Mouse (Mus musculus) midbrain, embryonic 14.5 days (tissue): Measurements from ENCODE around the gene Map3k14. TPM values are rescaled to one million over a fixed set of nuclear protein-coding genes. Genes with fewer than 3 reads are reported as not detected.
A peak's percentile ranks its signal among the peaks of the same experiment; 100 is the strongest.

ENCODE experiments used
- ATAC-seq: fragments of 200-750 bp; cut with Nextera tagmentation; 2 replicates; pipeline ENCODE4 v1.8.0; 2017; ENCODE audit warnings: moderate number of reproducible peaks, moderate library complexity; ENCODE audit not compliant: low FRiP score, low TSS enrichment
- DNase-seq: peaks from one replicate; pipeline ENCODE4 v3.0.0-alpha.2; 2015
- H3K27ac ChIP-seq: fragments of 300-500 bp; sonication (generic); replicated peaks from 2 replicates; pipeline ENCODE4 v1.5.1; 2014; ENCODE audit warnings: mild to moderate bottlenecking, low read depth, low read length, moderate library complexity
- H3K27me3 ChIP-seq: fragments of 300-500 bp; sonication (generic); 2 replicates; pipeline ENCODE4 v1.6.1; 2014; ENCODE audit warnings: low read length, control low read depth, mixed read lengths; ENCODE audit not compliant: control insufficient read depth, insufficient read depth
- H3K36me3 ChIP-seq: fragments of 300-500 bp; sonication (generic); 2 replicates; pipeline ENCODE4 v1.6.1; 2014; ENCODE audit warnings: low read length, control low read depth; ENCODE audit not compliant: control insufficient read depth, insufficient read depth
- H3K4me1 ChIP-seq: fragments of 300-500 bp; sonication (generic); 2 replicates; pipeline ENCODE4 v1.6.1; 2014; ENCODE audit warnings: mild to moderate bottlenecking, antibody characterized with exemption, low read length, control low read depth; ENCODE audit not compliant: control insufficient read depth, insufficient read depth
- H3K4me2 ChIP-seq: fragments of 300-500 bp; sonication (generic); 2 replicates; pipeline ENCODE4 v1.6.1; 2014; ENCODE audit warnings: mild to moderate bottlenecking, low read length, moderate library complexity
- H3K4me3 ChIP-seq: fragments of 300-500 bp; sonication (generic); replicated peaks from 2 replicates; pipeline ENCODE4 v1.5.1; 2014; ENCODE audit warnings: low read depth, low read length
- H3K9ac ChIP-seq: fragments of 300-500 bp; sonication (generic); replicated peaks from 2 replicates; pipeline ENCODE4 v1.6.1; 2014; ENCODE audit warnings: mild to moderate bottlenecking, low read length, moderate library complexity
- H3K9me3 ChIP-seq: fragments of 300-500 bp; sonication (generic); 2 replicates; pipeline ENCODE4 v1.6.1; 2016; ENCODE audit warnings: low read length, control low read depth, mixed read lengths; ENCODE audit not compliant: control insufficient read depth
- WGBS: fragments of 180-500 bp; shearing (Covaris S2); extraction: QIAGEN DNeasy Blood & Tissue Kit; methylation state at CpG from one replicate; pipeline ENCODE4 v1.1.7; 2014; 5-methylcytosine and 5-hydroxymethylcytosine counted together
- polyA plus RNA-seq: library from polyadenylated mRNA; unstranded; fragments of >200 nt; fragmentation: Nextera tagmentation; extraction: Ambion mirVana; gene quantifications from 2 replicates; pipeline ENCODE4 v1.2.1, GENCODE M21; 2014

Map3k14 gene
- polyA plus RNA-seq, 1 experiment from 2014 or later = 3.4 TPM

DNA sequence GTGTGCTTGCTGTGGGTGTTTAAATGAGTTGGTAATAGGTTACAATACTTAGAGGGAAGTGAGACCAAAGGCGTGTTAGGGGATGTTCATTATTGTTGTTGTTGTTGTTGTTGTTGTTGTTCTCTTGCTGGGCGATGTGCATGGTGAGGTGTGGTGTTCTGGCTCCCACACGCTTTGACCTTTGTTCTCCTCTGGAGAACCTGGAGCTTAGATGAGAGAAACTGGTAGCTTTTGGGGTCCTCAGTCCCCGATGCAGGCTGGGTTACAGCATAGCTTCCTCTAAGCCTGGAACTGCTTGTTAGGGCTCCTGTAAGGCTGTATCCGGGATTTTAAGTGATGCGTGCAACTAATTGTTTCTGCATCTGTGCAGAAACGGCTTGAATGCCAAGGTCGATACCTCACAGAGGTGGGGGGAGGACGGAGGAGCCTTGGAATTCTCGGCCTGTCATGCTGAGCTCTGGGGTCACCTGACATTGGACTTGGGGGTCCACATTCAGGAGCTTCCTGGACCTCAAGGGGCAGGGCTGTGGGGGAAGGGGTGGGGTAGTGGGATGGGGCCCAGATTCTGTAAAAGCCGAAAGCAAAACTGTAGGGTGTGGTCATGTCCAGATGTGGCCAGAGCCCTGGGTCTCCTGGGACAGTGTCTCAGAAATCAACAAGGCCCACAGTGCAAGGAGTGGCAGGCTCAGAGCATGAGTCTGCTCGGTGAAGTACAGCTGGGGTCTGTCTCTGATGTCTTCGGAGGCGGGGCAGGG, 91.4 kb downstream of the Map3k14 start:
- no peak for DNase-seq
- H3K4me1 ChIP-seq = peaks cover 5% of the 10 kb centered on the region; the same call in 1 of the 2 replicates
- H3K27ac ChIP-seq = no peak overlapping the region
- H3K4me3 ChIP-seq = no peak overlapping the region
- H3K4me2 ChIP-seq = no peak overlapping the region
- peaks cover 12% of the 10 kb centered on the region for H3K27me3 ChIP-seq
- 79% methylated on average over 14 of the region's 14 CpGs for WGBS
- no peaks in the 10 kb centered on the region for H3K36me3 ChIP-seq
- no peak overlapping the region for H3K9ac ChIP-seq
- ATAC-seq = no peak
- H3K9me3 ChIP-seq = no peaks in the 10 kb centered on the region

DNA sequence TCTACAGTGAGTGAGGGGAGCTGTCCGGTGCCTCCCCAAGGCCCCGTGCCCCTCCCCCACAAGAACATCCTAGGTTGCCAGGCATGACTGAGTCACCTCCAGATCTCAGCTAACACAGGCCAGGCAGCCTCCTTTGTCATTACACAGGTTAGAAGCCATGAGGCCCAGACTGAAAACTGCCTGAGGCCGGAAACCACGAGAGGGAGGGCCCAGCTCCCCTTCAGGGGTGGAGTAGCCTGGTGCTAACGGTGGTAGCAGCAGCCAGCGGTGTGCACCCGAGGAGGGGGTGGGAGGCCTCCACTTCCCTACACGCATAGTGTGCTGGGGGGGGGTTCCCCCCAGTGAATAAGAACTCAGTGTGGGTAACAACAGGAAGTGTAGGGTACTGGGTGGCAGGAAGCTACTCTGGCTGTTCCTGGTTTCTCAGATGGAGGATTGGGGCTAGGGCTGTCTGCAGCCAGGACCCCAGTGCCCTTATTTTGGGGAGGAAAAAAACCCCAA, 92.3 kb downstream of the Map3k14 start:
- Histone ChIP-seq H3K27me3 (peaks cover 17% of the 10 kb centered on the region), H3K4me3 (no peak overlapping the region), H3K36me3 (no peaks in the 10 kb centered on the region), H3K27ac (no peak overlapping the region), H3K9ac (no peak overlapping the region), H3K4me1 (peaks cover 11% of the 10 kb centered on the region), H3K4me2 (no peak overlapping the region), H3K9me3 (no peaks in the 10 kb centered on the region)
- ATAC-seq (no peak), DNase-seq (no peak)
- WGBS = 44% methylated on average over 8 of the region's 8 CpGs

DNA sequence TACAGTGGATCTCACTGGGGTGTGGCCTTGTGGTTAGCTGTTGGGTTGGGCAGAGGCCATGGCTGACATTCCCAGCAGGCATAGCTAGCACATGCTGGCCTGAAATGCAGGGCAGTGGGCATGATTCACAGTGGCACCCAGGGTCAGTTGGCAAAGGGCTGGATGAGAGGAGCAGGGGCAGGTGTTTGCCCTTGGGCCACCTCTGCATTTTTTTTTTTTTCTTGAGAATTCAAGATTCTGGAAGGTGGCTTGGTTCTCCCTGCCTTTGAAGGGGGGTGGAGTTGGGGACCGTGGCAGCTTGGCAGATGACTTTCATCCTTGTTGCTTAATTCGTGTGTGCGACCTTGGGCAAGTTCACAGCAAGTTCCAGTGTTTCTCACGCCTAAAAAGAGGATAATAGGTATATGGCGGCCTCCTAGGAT, 92.8 kb downstream of the Map3k14 start:
- 78% methylated on average over 5 of the region's 5 CpGs for WGBS
- no peak overlapping the region for H3K27ac ChIP-seq
- H3K4me3 ChIP-seq = no peak overlapping the region
- ATAC-seq = no peak
- DNase-seq = no peak
- H3K9ac ChIP-seq = no peak overlapping the region
- no peaks in the 10 kb centered on the region for H3K36me3 ChIP-seq
- H3K9me3 ChIP-seq = no peaks in the 10 kb centered on the region
- H3K4me1 ChIP-seq = peaks cover 16% of the 10 kb centered on the region
- peaks cover 17% of the 10 kb centered on the region for H3K27me3 ChIP-seq
- no peak overlapping the region for H3K4me2 ChIP-seq

DNA sequence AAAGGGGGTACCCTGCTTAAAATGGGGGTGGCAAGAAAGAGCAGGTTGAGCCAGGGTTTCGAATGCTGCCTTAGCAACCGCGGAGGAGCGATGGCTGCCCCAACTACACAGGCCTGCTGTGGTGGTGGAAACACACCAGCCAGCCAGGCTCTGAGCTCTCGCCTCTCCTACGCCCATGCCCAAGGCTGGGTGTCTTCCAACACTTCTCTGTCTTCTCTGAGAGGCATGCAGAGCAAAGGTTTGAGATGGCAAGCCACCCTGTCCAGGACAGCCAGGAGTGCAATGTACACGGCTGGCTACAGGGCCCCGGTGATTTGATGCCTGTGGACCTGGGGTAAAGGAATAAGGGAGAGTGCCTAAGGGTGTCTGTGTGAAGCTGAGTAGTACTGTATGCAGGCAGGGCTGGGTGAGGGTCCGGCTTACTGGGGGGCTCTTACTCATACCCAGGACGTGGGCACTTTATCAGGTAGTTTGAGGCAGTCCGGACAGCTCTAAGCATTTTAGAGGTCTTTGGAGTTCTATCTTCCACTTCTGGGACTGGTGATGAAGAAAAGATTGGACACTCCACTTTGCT, 93.4 kb downstream of the Map3k14 start:
- peaks cover 17% of the 10 kb centered on the region for H3K4me1 ChIP-seq
- DNase-seq (no peak), ATAC-seq (no peak)
- H3K4me3 ChIP-seq = no peak overlapping the region
- H3K36me3 ChIP-seq = no peaks in the 10 kb centered on the region
- H3K4me2 ChIP-seq = no peak overlapping the region
- no peak overlapping the region for H3K9ac ChIP-seq
- no peak overlapping the region for H3K27ac ChIP-seq
- 93% methylated on average over 11 of the region's 11 CpGs for WGBS
- H3K9me3 ChIP-seq = no peaks in the 10 kb centered on the region
- peaks cover 17% of the 10 kb centered on the region for H3K27me3 ChIP-seq

DNA sequence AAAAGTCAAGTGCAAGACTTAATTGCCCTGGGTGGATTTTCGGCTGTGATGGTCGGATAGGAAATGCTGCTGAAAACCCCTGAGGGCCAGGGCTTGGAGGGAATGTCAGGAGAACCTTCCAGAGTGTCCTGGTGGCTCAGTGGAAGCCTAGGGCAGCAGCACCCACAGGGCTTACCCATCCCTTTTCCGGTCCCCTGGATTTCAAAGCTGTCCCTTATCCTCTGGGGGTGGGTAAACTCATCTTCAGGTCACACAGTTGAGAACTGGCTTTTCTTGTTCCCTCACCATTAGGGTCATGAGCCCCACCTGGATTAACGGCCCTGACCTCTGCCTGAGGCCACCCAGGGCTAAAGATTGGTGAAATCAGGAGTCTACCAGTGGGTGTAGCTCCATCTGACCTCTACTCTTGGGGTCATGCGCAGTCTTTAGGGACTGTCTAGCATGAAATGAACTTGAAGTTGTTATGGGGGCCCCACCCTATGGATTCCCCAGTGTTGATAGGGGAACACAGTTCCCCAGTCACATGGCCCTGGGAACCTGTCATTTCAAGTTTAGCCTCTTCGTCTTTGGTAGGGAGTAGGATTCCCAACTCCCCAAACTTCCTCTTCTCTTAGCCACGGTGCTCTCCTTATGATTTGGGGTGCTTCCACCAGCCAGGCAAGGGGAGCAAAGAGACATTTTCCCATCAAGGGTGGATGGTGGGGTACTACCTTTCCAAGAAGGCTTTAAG, 94.1 kb downstream of the Map3k14 start:
- H3K9me3 ChIP-seq = no peaks in the 10 kb centered on the region
- H3K9ac ChIP-seq = no peak overlapping the region
- DNase-seq (no peak), ATAC-seq (no peak)
- no peak overlapping the region for H3K4me2 ChIP-seq
- peaks cover 17% of the 10 kb centered on the region for H3K27me3 ChIP-seq
- H3K36me3 ChIP-seq = no peaks in the 10 kb centered on the region
- WGBS = 83% methylated on average over 7 of the region's 7 CpGs
- peaks cover 17% of the 10 kb centered on the region for H3K4me1 ChIP-seq
- no peak overlapping the region for H3K27ac ChIP-seq
- H3K4me3 ChIP-seq = no peak overlapping the region

DNA sequence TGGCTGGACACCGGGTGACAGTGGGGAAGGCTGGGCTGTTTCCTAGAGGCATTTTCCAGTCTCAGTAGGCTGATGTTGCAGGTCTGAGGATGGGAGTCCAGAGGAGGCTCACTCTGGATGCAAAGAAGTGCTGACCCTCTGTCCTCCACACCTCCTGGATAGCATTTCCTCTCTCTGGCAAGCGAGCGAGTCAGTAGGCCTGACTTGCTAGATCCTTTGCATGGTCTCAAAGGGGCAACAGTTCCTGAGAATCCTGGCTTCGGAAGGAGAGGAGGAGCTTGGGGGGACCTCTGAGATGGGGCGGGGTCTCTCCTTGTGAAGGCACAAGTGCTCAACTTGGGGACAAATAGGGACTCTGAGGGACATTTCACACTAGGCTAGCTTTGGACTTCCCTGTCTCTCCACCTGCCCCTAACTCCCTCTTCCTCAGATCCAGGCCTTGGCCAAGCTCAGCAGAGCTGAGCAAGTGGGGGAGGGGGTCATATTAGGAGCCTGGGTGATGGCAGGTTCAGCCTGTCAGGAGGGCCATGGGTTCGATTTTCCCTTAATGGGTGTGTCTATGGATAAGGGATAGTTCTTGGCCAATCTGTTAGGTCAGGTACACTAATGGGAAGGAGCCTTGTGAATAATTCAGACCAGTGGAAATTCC, 94.8 kb downstream of the Map3k14 start:
- WGBS = 71% methylated on average over 6 of the region's 6 CpGs
- ATAC-seq (no peak), DNase-seq (no peak)
- Histone ChIP-seq H3K9ac (no peak overlapping the region), H3K27ac (no peak overlapping the region), H3K4me2 (peak overlapping the region; percentile 78), H3K4me3 (0 out of 2 replicates have a peak overlapping the region, but pooled peaks have one; percentile 67), H3K36me3 (no peaks in the 10 kb centered on the region), H3K4me1 (peaks cover 17% of the 10 kb centered on the region), H3K9me3 (no peaks in the 10 kb centered on the region), H3K27me3 (peaks cover 17% of the 10 kb centered on the region)

DNA sequence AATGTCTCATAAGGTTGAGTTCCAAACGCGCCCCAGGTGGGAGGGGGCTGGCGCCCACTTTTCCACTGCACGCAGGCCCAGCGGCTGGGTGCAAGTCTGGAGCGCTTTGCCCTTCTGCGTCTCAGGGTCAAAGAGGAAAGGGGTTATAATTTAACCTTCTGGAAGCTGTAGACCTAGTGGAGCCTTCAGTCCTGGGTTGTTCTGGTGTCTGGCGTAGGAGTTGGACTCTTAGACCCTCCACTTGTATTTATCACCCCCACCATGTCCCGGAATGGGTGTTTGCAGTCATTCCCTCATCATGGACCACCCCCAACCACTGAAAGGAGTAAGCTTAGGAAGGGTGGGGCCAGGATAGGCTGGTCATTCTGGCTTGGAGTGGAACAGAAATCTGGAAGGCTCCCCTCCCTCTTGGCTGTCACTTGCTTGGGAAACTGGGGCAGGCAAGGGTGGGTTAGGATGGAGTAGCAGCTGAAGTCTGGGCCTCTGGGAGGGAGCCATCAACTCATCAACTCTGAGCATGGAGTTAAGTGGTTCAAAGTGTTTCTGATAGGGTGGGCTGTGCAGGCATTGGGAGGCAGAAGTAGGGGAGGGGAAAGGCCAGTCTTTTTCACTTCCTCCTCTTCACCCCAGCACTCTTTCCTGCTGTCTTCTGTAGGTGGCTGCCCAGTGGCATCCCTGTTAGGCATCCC, 95.4 kb downstream of the Map3k14 start:
- H3K9me3 ChIP-seq = no peaks in the 10 kb centered on the region
- no peak overlapping the region for H3K27ac ChIP-seq
- 50% methylated on average over 9 of the region's 9 CpGs for WGBS
- H3K4me1 ChIP-seq = peaks cover 17% of the 10 kb centered on the region
- H3K4me3 ChIP-seq = peak overlapping the region; percentile 67
- ATAC-seq (no peak), DNase-seq (peak; percentile 29)
- H3K4me2 ChIP-seq = peak overlapping the region; percentile 78
- no peaks in the 10 kb centered on the region for H3K36me3 ChIP-seq
- H3K9ac ChIP-seq = peak overlapping the region; percentile 75; the same call in 1 of the 2 replicates
- H3K27me3 ChIP-seq = peaks cover 17% of the 10 kb centered on the region

DNA sequence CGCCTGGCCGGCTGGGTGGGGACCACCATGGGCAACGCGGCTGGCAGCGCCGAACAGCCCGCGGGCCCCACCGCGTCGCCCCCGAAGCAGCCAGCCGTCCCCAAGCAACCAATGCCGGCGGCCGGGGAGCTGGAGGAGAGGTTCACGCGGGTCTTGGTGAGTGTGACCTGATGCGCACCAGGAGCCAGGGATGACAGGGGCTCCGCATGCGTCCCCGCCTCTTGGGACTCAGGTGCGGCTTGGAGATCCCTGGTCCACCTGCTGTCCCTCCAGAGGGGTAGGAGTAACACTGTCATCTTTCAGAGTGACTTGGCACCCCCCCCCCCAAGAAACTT, 96.0 kb downstream of the Map3k14 start:
- H3K27ac ChIP-seq = no peak overlapping the region
- H3K4me1 ChIP-seq = peaks cover 17% of the 10 kb centered on the region
- peaks cover 17% of the 10 kb centered on the region for H3K27me3 ChIP-seq
- no peaks in the 10 kb centered on the region for H3K36me3 ChIP-seq
- peak overlapping the region; percentile 78 for H3K4me2 ChIP-seq
- peak overlapping the region; percentile 67 for H3K4me3 ChIP-seq
- peak overlapping the region; percentile 75 for H3K9ac ChIP-seq
- H3K9me3 ChIP-seq = no peaks in the 10 kb centered on the region
- under 1% methylated on average over 23 of the region's 23 CpGs for WGBS
- ATAC-seq = no peak
- DNase-seq = no peak
